Mouse (Mus musculus) kidney, postnatal 36 days (tissue): ENCODE measurements around the gene Klkb1.

Experiments
- DNase-seq, 2 experiments: peaks; one replicate each; pipeline ENCODE4 v3.0.0; 2021 to 2022; ENCODE audit warnings: mixed read lengths in 2 of 2

The Klkb1 gene

GRCm38 (mm10) chr8:45267611-45268391 lies 26.9 kb downstream of the Klkb1 start:
- peak in 1 of 2 experiments; percentile 20 for DNase-seq

GRCm38 (mm10) chr8:45266993-45267392 lies 27.7 kb downstream of the Klkb1 start:
- DNase-seq, result no peak

GRCm38 (mm10) chr8:45264918-45265317 lies 29.7 kb downstream of the Klkb1 start:
- DNase-seq, result no peak

GRCm38 (mm10) chr8:45262851-45263250 lies 31.8 kb downstream of the Klkb1 start:
- no peak for DNase-seq

GRCm38 (mm10) chr8:45261920-45262319 lies 32.7 kb downstream of the Klkb1 start, which contains the start of gene F11:
TSS of gene F11 (minus strand) at chr8:45262031.
- DNase-seq, result no peak

- DNase-seq, result no peak
These were observed 36.2 kb downstream of the Klkb1 start for GRCm38 (mm10) chr8:45258421-45258820.

GRCm38 (mm10) chr8:45255040-45255439 lies 39.6 kb downstream of the Klkb1 start:
- DNase-seq, result no peak

- no peak for DNase-seq
These were observed 40.3 kb downstream of the Klkb1 start for GRCm38 (mm10) chr8:45254194-45254842.

- no peak for DNase-seq
These were observed 41.1 kb downstream of the Klkb1 start for GRCm38 (mm10) chr8:45253586-45253985.

GRCm38 (mm10) chr8:45253111-45253510 lies 41.5 kb downstream of the Klkb1 start:
- DNase-seq, result no peak

- no peak for DNase-seq
These were observed 48.4 kb downstream of the Klkb1 start for GRCm38 (mm10) chr8:45246307-45246706.

GRCm38 (mm10) chr8:45239363-45239762 lies 55.3 kb downstream of the Klkb1 start:
- no peak for DNase-seq

- DNase-seq, result peak; percentile 27 to 37
These were observed 56.4 kb downstream of the Klkb1 start for GRCm38 (mm10) chr8:45238282-45238681.

GRCm38 (mm10) chr8:45236164-45236912 lies 58.3 kb downstream of the Klkb1 start:
- DNase-seq, result peak; percentile 18 to 75

GRCm38 (mm10) chr8:45235228-45235627 lies 59.4 kb downstream of the Klkb1 start:
- DNase-seq, result no peak

GRCm38 (mm10) chr8:45233256-45233655 lies 61.4 kb downstream of the Klkb1 start:
- DNase-seq, result no peak
